Mouse (Mus musculus) stomach, embryonic 15.5 days (tissue): ENCODE measurements at regions not wholly inside any gene's neighbourhood (a gene's known extent, or its start where the extent isn't known, plus 50 kb on each side); places are given as distances from the start of the nearest gene placed in this dataset.

Experiments
- ATAC-seq: fragments of 200-750 bp; cut with Nextera tagmentation; 2 replicates; pipeline ENCODE4 v1.8.0; 2017; ENCODE audit warnings: low read depth, moderate number of reproducible peaks, moderate TSS enrichment; ENCODE audit not compliant: insufficient read depth, low FRiP score
- H3K27ac ChIP-seq: fragments of 300-500 bp; sonication (generic); 2 replicates; pipeline ENCODE4 v1.5.1; 2015; ENCODE audit warnings: mild to moderate bottlenecking, inconsistent platforms
- H3K27me3 ChIP-seq: fragments of 300-500 bp; sonication (generic); replicated peaks from 2 replicates; pipeline ENCODE4 v1.6.1; 2015; ENCODE audit warnings: inconsistent platforms
- H3K36me3 ChIP-seq: fragments of 300-500 bp; sonication (generic); 2 replicates; pipeline ENCODE4 v1.6.1; 2015; ENCODE audit warnings: inconsistent platforms
- H3K4me1 ChIP-seq: fragments of 300-500 bp; sonication (generic); 2 replicates; pipeline ENCODE4 v1.6.1; 2015; ENCODE audit warnings: inconsistent platforms
- H3K4me2 ChIP-seq: fragments of 300-500 bp; sonication (generic); 2 replicates; pipeline ENCODE4 v1.6.1; 2015; ENCODE audit warnings: mild to moderate bottlenecking, inconsistent platforms
- H3K4me3 ChIP-seq: fragments of 300-500 bp; sonication (generic); replicated peaks from 2 replicates; pipeline ENCODE4 v1.5.1; 2015; ENCODE audit warnings: inconsistent platforms
- H3K9ac ChIP-seq: fragments of 300-500 bp; sonication (generic); 2 replicates; pipeline ENCODE4 v1.6.1; 2015; ENCODE audit warnings: inconsistent platforms
- H3K9me3 ChIP-seq: fragments of 300-500 bp; sonication (generic); 2 replicates; pipeline ENCODE4 v1.6.1; 2016; ENCODE audit warnings: inconsistent platforms
- WGBS: fragments of 180-500 bp; shearing (Covaris S2); methylation state at CpG from one replicate; pipeline ENCODE4 v1.1.7; 2015; 5-methylcytosine and 5-hydroxymethylcytosine counted together

DNA sequence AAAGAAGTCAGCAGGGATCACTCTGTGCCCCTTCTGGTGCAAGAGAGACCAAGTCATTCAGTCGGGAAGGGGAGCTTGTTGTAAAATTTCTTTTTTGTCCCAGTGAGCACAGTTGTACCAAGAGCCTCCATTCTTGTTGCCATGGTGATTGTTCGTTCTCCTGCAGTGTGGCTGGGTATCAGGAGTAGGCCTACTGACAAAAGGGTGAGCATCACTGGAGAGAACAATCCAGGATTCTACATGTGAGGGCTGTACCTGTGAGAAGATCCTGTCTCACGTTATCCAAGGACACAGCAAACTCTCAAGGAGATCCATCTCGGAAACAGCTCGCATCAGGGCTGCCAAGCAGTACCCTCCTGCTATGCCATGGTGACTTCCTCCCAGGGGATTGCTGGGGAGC, 347.6 kb downstream of the Wdr11 start:
- no peak overlapping the region for H3K9ac ChIP-seq
- H3K36me3 ChIP-seq: no peaks in the 10 kb centered on the region
- no peaks in the 10 kb centered on the region for H3K4me1 ChIP-seq
- H3K9me3 ChIP-seq: no peaks in the 10 kb centered on the region
- H3K4me3 ChIP-seq: no peak overlapping the region
- no peak for ATAC-seq
- H3K27ac ChIP-seq: no peak overlapping the region
- 89% methylated on average over 5 of the region's 5 CpGs for WGBS
- H3K4me2 ChIP-seq: no peak overlapping the region
- no peaks in the 10 kb centered on the region for H3K27me3 ChIP-seq

DNA sequence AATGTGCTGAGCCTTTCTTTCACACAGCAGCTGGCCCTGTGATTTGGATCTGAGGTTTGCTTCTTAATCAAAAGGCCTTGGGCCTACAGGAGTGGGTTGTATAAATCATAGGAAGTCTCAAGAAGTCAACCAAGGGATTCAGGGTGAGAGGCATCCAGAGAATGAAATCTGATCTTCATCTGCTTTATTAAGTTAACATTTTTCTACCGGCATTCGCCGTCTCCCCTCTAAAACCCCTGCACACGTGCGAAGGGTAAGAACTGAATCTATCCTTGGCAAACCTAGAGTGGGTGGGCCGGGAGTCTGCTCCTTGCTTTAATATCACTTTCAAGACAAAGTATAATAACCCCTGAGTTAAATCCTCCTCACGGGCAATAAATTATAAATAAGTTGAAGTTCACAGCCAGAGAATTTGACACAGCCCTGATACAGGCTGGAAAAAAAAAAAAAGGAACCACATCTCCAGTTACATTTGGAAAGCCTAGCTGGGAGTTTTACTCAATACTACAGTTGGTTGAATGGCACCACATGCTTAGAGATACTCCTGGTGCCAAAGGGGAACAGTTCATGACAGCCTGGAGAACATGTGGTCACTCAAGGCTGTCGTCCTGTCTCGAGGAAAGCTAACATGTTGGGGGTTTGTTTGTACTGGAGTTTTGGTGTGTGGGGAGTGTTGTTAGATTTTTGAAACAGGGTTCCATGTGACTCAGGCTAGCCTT, 349.8 kb downstream of the Wdr11 start:
- Histone ChIP-seq H3K9ac (no peak overlapping the region), H3K27me3 (no peaks in the 10 kb centered on the region), H3K4me3 (no peak overlapping the region), H3K27ac (no peak overlapping the region), H3K4me2 (no peak overlapping the region), H3K4me1 (no peaks in the 10 kb centered on the region), H3K36me3 (no peaks in the 10 kb centered on the region), H3K9me3 (no peaks in the 10 kb centered on the region)
- WGBS: 48% methylated on average over 9 of the region's 9 CpGs
- no peak for ATAC-seq

DNA sequence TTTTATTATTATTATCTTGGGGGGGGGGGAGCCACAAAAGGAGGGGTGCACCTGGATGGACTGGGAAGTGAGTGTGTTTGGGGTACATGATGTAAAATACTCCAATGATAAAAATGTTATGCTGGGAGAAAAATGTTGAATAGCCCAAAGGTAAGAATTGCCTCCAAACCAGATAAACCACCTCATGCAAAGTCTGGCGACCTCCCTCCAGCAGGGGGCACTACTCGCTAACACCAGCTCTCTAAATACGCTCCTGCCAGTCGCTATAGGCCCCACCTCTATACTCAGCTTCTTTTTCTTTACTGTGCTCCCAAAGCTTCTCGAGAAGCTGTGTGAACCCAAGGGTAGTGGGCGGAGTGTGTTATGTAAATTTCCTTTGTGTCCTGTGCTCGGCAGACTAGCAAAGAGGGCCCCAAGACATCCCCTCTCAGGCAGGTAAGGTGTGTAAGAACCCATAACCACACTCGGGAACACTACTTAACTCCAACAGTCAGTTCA, 357.0 kb downstream of the Wdr11 start:
- no peak overlapping the region for H3K4me2 ChIP-seq
- 69% methylated on average over 8 of the region's 8 CpGs for WGBS
- H3K4me3 ChIP-seq: no peak overlapping the region
- ATAC-seq: no peak
- no peaks in the 10 kb centered on the region for H3K9me3 ChIP-seq
- H3K27me3 ChIP-seq: no peaks in the 10 kb centered on the region
- H3K36me3 ChIP-seq: no peaks in the 10 kb centered on the region
- H3K4me1 ChIP-seq: no peaks in the 10 kb centered on the region
- no peak overlapping the region for H3K27ac ChIP-seq
- no peak overlapping the region for H3K9ac ChIP-seq

GRCm38 (mm10) chr7:129950456-129950855, 358.8 kb downstream of the Wdr11 start:
- Histone ChIP-seq H3K4me3 (no peak overlapping the region), H3K27ac (no peak overlapping the region), H3K36me3 (no peaks in the 10 kb centered on the region), H3K9ac (no peak overlapping the region), H3K9me3 (no peaks in the 10 kb centered on the region), H3K4me1 (no peaks in the 10 kb centered on the region), H3K27me3 (no peaks in the 10 kb centered on the region), H3K4me2 (no peak overlapping the region)
- no peak for ATAC-seq
- 68% methylated on average over 1 of the region's 1 CpGs for WGBS

DNA sequence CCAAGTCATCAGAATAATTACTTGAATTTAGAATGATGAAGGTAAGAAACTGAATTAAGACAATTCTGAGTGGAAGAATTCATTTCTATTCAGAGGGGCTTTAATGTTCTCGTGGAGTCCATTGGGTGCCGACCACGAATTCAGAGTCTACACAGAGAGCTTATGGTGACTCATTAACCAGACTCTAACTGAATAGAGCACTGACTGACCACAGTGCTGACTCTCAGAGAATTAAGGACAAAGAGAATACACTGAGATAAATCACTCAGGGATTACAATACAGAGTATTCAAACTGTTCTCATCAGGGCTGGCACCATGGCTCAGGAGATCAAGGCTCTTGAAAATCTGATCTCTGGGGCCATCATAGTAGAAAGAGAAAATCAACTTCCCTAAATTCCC, 366.7 kb downstream of the Wdr11 start:
- H3K36me3 ChIP-seq: no peaks in the 10 kb centered on the region
- no peak for ATAC-seq
- no peak overlapping the region for H3K4me3 ChIP-seq
- H3K27ac ChIP-seq: no peak overlapping the region
- H3K27me3 ChIP-seq: no peaks in the 10 kb centered on the region
- no peak overlapping the region for H3K9ac ChIP-seq
- WGBS: 70% methylated on average over 3 of the region's 3 CpGs
- no peaks in the 10 kb centered on the region for H3K9me3 ChIP-seq
- peaks cover 11% of the 10 kb centered on the region; the same call in 1 of the 2 replicates for H3K4me1 ChIP-seq
- H3K4me2 ChIP-seq: no peak overlapping the region

DNA sequence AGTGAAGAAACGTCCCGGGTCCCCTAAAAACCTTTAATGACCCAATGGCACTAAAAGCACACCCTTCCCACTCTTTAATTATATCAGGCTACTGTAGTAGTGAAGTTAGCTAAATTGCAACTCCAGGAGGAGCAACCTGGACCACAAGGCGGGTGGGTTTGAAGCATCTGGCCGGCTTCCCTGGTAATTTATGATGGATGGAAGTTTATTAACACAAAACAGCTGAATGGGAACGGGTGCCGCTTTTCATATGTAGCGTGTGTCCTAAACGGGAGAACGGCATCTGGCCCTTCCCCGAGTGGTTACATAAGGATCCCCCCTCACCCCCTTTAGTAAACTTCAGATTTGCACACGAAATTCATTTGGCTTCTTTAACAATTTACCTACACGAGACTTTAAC, 370.9 kb downstream of the Wdr11 start:
- Histone ChIP-seq H3K9ac (no peak overlapping the region), H3K36me3 (no peaks in the 10 kb centered on the region), H3K4me2 (peak overlapping the region; percentile 4; the same call in 1 of the 2 replicates), H3K4me1 (peaks cover 11% of the 10 kb centered on the region; the same call in 1 of the 2 replicates), H3K27ac (peak overlapping the region; percentile 31; the same call in 1 of the 2 replicates), H3K9me3 (no peaks in the 10 kb centered on the region), H3K4me3 (no peak overlapping the region), H3K27me3 (no peaks in the 10 kb centered on the region)
- 28% methylated on average over 12 of the region's 12 CpGs for WGBS
- no peak for ATAC-seq

DNA sequence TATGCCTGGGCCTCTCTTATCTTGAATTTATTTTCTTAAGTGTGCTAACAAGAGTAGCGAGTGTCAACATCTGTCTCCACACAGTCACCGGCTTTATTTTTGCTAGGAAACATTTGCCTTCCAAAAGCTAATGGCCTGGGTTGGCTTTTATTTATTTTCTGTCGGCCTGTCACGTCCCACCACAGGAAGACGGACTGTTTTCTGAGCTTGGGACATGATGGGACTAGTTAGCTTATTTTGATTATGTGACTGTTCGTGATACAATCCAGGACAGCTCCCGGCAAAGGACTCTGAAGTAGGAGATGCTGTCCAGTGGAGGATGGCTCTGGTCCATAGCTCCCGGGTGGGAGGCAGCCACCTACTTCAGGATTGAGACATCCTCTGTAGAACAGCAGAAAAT, 372.5 kb downstream of the Wdr11 start:
- Histone ChIP-seq H3K4me2 (no peak overlapping the region), H3K27ac (peak overlapping the region; percentile 52; the same call in 1 of the 2 replicates), H3K4me3 (no peak overlapping the region), H3K36me3 (no peaks in the 10 kb centered on the region), H3K9me3 (no peaks in the 10 kb centered on the region), H3K27me3 (no peaks in the 10 kb centered on the region), H3K4me1 (peaks cover 11% of the 10 kb centered on the region; the same call in 1 of the 2 replicates), H3K9ac (no peak overlapping the region)
- ATAC-seq: no peak
- 22% methylated on average over 8 of the region's 8 CpGs for WGBS

GRCm38 (mm10) chr7:129965281-129966051, 373.8 kb downstream of the Wdr11 start:
- peaks cover 11% of the 10 kb centered on the region; the same call in 1 of the 2 replicates for H3K4me1 ChIP-seq
- no peak overlapping the region for H3K4me2 ChIP-seq
- H3K9me3 ChIP-seq: no peaks in the 10 kb centered on the region
- no peak overlapping the region for H3K27ac ChIP-seq
- 69% methylated on average over 9 of the region's 9 CpGs for WGBS
- H3K9ac ChIP-seq: no peak overlapping the region
- no peaks in the 10 kb centered on the region for H3K36me3 ChIP-seq
- no peak overlapping the region for H3K4me3 ChIP-seq
- H3K27me3 ChIP-seq: no peaks in the 10 kb centered on the region
- no peak for ATAC-seq

GRCm38 (mm10) chr7:129966771-129967170, 375.1 kb downstream of the Wdr11 start:
- Histone ChIP-seq H3K4me2 (no peak overlapping the region), H3K9ac (no peak overlapping the region), H3K36me3 (no peaks in the 10 kb centered on the region), H3K4me1 (peaks cover 10% of the 10 kb centered on the region; the same call in 1 of the 2 replicates), H3K9me3 (no peaks in the 10 kb centered on the region), H3K27ac (no peak overlapping the region), H3K4me3 (no peak overlapping the region), H3K27me3 (no peaks in the 10 kb centered on the region)
- ATAC-seq: no peak
- 89% methylated on average over 2 of the region's 2 CpGs for WGBS

GRCm38 (mm10) chr7:129970201-129970600, 378.5 kb downstream of the Wdr11 start:
- H3K27ac ChIP-seq: no peak overlapping the region
- H3K4me2 ChIP-seq: no peak overlapping the region
- no peaks in the 10 kb centered on the region for H3K4me1 ChIP-seq
- H3K9ac ChIP-seq: no peak overlapping the region
- no peaks in the 10 kb centered on the region for H3K27me3 ChIP-seq
- no peaks in the 10 kb centered on the region for H3K9me3 ChIP-seq
- 82% methylated on average over 1 of the region's 1 CpGs for WGBS
- H3K36me3 ChIP-seq: no peaks in the 10 kb centered on the region
- H3K4me3 ChIP-seq: no peak overlapping the region
- no peak for ATAC-seq

DNA sequence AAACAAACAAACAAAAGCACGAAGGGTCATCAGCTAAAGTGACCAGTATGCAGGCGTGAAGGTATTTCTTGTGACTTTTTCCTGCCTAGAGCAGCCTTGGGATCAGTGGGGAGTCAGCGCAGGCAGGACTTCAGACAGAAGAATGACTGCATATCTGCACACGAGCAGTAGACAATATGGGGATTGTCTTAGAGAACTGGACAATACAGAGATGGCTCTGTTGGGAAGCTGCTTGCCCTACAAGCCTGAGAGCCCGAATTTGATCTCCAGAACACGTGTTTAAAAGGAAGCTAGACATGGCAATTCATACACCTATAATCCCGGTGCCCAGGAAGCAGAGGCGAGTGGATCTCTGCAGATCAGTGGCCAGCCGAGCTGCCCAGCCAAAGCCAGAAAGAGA, 382.5 kb downstream of the Wdr11 start:
- H3K4me3 ChIP-seq: no peak overlapping the region
- no peak for ATAC-seq
- no peak overlapping the region for H3K9ac ChIP-seq
- 83% methylated on average over 9 of the region's 9 CpGs for WGBS
- no peaks in the 10 kb centered on the region for H3K4me1 ChIP-seq
- 0 out of 2 replicates have a peak overlapping the region, but pooled peaks have one; percentile 32 for H3K27ac ChIP-seq
- H3K27me3 ChIP-seq: no peaks in the 10 kb centered on the region
- H3K36me3 ChIP-seq: no peaks in the 10 kb centered on the region
- H3K9me3 ChIP-seq: no peaks in the 10 kb centered on the region
- H3K4me2 ChIP-seq: no peak overlapping the region

- ATAC-seq: no peak
- Histone ChIP-seq H3K9ac (no peak overlapping the region), H3K9me3 (no peaks in the 10 kb centered on the region), H3K4me1 (no peaks in the 10 kb centered on the region), H3K27ac (peak overlapping the region; percentile 49; the same call in 1 of the 2 replicates), H3K4me2 (no peak overlapping the region), H3K36me3 (no peaks in the 10 kb centered on the region), H3K27me3 (no peaks in the 10 kb centered on the region), H3K4me3 (no peak overlapping the region)
- 70% methylated on average over 11 of the region's 11 CpGs for WGBS
Observed at GRCm38 (mm10) chr7:129974837-129975236, 383.2 kb downstream of the Wdr11 start.
